Mouse (Mus musculus) lung, embryonic 16.5 days (tissue): Measurements from ENCODE around the gene Grpel1. TPM values are rescaled to one million over a fixed set of nuclear protein-coding genes. Genes with fewer than 3 reads are reported as not detected.

Source experiments
- ATAC-seq: fragments of 200-750 bp; cut with Nextera tagmentation; 2 replicates; pipeline ENCODE4 v1.8.0; 2017; ENCODE audit warnings: low read depth, mild to moderate bottlenecking, moderate library complexity
- H3K27ac ChIP-seq: fragments of 300-500 bp; sonication (generic); 2 replicates; pipeline ENCODE4 v1.5.1; 2014; ENCODE audit warnings: mild to moderate bottlenecking, control low read depth, low read length
- H3K27me3 ChIP-seq: fragments of 300-500 bp; sonication (generic); 2 replicates; pipeline ENCODE4 v1.6.1; 2014; ENCODE audit warnings: low read depth, low read length, mixed read lengths; ENCODE audit not compliant: control insufficient read depth, insufficient read depth
- H3K36me3 ChIP-seq: fragments of 300-500 bp; sonication (generic); 2 replicates; pipeline ENCODE4 v1.6.1; 2014; ENCODE audit warnings: low read length; ENCODE audit not compliant: control insufficient read depth, insufficient read depth
- H3K4me1 ChIP-seq: fragments of 300-500 bp; sonication (generic); replicated peaks from 2 replicates; pipeline ENCODE4 v1.6.1; 2014; ENCODE audit warnings: low read length, mixed read lengths; ENCODE audit not compliant: control insufficient read depth, insufficient read depth
- H3K4me2 ChIP-seq: fragments of 300-500 bp; sonication (generic); 2 replicates; pipeline ENCODE4 v1.6.1; 2014; ENCODE audit warnings: low read depth, low read length, control low read depth
- H3K4me3 ChIP-seq: fragments of 300-500 bp; sonication (generic); 2 replicates; pipeline ENCODE4 v1.5.1; 2014; ENCODE audit warnings: mild to moderate bottlenecking, low read length, control low read depth
- H3K9ac ChIP-seq: fragments of 300-500 bp; sonication (generic); 2 replicates; pipeline ENCODE4 v1.6.1; 2014; ENCODE audit warnings: low read length, control low read depth
- H3K9me3 ChIP-seq: fragments of 300-500 bp; sonication (generic); 2 replicates; pipeline ENCODE4 v1.6.1; 2016; ENCODE audit warnings: low read length; ENCODE audit not compliant: control insufficient read depth
- WGBS: fragments of 180-500 bp; shearing (Covaris S2); extraction: QIAGEN DNeasy Blood & Tissue Kit; methylation state at CpG from one replicate; pipeline ENCODE4 v1.1.7; 2014; 5-methylcytosine and 5-hydroxymethylcytosine counted together
- polyA plus RNA-seq: library from polyadenylated mRNA; unstranded; fragments of >200 nt; fragmentation: Nextera tagmentation; extraction: Ambion mirVana; gene quantifications from 2 replicates; pipeline ENCODE4 v1.2.1, GENCODE M21; 2015

The Grpel1 gene
- polyA plus RNA-seq, 1 experiment from 2014 or later, result 47.5 TPM

DNA sequence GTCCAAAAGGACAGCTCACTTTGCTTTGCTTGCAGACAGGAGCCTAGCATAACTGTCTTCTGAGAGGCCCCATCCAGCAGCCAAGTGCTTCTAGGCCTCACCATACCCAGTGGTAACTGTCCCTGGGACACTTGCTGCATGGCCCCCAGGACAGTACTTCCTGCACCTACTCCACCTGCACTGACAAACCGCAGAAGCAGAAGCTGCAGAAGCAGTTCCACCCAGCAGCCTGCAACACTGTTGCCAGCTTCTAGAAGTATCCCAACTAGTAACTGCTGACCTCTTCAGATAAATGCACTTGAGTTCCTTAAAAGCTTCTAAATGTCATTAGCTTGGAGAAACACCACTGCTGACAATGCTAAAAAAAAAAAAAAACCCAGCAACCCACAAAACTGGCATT is 50.3 kb downstream of the Grpel1 start:
- Histone ChIP-seq H3K27ac (no peak overlapping the region), H3K4me1 (no peaks in the 10 kb centered on the region), H3K9me3 (no peaks in the 10 kb centered on the region), H3K36me3 (peaks cover 13% of the 10 kb centered on the region), H3K4me2 (no peak overlapping the region), H3K27me3 (no peaks in the 10 kb centered on the region), H3K4me3 (no peak overlapping the region), H3K9ac (no peak overlapping the region)
- no peak for ATAC-seq
- WGBS, result 93% methylated on average over 1 of the region's 1 CpGs

DNA sequence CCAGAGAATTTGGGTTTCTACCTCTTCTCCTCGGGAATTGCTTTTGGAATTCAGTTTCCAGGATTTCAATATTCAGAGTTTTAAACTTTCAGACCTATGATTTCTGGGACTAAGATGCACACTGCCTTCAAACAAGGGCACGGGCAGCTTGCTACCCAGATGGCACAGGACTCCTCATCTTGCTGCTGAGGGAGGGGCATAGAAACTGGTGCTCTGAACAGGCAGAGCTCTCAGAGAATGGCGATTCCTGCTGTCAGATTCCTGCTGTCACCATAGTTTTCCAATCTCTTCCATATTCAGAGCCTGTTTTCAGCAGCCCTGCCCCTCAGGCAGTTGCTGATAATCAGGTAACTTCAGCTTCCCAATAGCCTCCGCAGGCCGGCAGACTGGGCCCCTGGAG is 50.8 kb downstream of the Grpel1 start:
- Histone ChIP-seq H3K4me2 (no peak overlapping the region), H3K27ac (no peak overlapping the region), H3K9me3 (no peaks in the 10 kb centered on the region), H3K4me1 (no peaks in the 10 kb centered on the region), H3K9ac (no peak overlapping the region), H3K4me3 (no peak overlapping the region), H3K36me3 (peaks cover 16% of the 10 kb centered on the region), H3K27me3 (no peaks in the 10 kb centered on the region)
- ATAC-seq, result no peak
- WGBS, result 81% methylated on average over 5 of the region's 5 CpGs

DNA sequence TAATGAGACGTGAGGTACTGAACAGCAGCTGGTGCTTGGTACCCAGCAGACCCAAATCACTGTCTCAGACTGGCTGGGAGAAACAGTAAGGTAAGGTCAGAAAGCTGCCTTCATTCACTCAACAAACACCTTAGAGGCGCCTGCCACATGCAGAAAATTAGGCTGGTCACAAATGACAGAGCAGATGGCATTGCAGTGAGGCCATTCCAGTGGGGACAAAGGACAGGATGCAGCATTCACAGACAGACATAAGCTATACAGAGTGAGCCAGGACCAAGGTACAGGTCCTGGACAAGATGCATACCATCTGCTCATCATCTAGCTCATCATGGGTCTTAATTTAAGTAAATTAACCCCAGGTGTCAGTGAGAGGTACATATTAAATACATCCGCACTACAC is 52.8 kb downstream of the Grpel1 start:
- Histone ChIP-seq H3K4me1 (no peaks in the 10 kb centered on the region), H3K9ac (no peak overlapping the region), H3K27me3 (no peaks in the 10 kb centered on the region), H3K27ac (no peak overlapping the region), H3K9me3 (no peaks in the 10 kb centered on the region), H3K4me3 (no peak overlapping the region), H3K36me3 (peaks cover 17% of the 10 kb centered on the region), H3K4me2 (no peak overlapping the region)
- no peak for ATAC-seq
- WGBS, result 85% methylated on average over 3 of the region's 3 CpGs

DNA sequence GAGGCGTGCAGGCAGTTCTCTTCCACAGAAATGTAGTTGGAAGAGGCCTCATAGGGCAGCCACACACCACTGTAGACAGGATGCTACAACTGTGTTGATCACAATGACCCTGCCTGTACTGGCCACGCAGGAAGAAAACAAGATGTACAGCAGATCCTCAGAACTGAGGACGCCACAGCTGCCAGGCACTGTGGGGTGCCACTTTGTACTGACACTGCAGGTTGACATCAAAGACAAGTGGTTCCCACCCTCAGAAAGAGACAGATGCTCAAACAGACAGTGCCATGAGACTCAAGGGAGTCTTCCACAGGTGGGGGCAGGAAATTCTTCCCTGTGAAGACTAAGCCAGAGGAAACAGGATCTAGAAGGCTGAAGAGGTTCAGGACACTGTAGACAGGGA is 55.0 kb downstream of the Grpel1 start:
- H3K4me2 ChIP-seq, result no peak overlapping the region
- ATAC-seq, result no peak
- no peak overlapping the region for H3K27ac ChIP-seq
- H3K4me1 ChIP-seq, result no peaks in the 10 kb centered on the region; the same call in 1 of the 2 replicates
- H3K27me3 ChIP-seq, result no peaks in the 10 kb centered on the region
- no peak overlapping the region for H3K9ac ChIP-seq
- H3K4me3 ChIP-seq, result no peak overlapping the region
- 79% methylated on average over 3 of the region's 3 CpGs for WGBS
- no peaks in the 10 kb centered on the region for H3K9me3 ChIP-seq
- H3K36me3 ChIP-seq, result peaks cover 17% of the 10 kb centered on the region

DNA sequence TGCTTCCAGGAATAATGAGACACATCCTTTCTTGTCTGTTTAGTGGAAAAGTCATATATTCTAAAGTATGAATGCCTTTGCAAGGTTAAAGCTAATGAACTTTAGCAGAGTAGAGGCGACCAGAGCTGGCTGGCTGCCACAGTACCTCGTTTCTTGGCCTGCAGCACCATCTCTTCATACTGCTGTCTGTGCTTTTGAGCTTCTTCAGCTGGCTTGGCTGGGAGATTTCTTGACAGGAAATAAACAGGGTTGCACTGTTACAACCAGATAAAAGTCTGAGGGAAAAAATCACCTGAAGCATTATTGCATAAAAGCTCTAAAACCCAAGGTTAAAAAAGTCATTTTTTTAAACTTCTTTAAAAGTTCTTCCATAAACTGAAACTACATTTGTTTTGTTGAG is 58.0 kb downstream of the Grpel1 start:
- no peak overlapping the region for H3K27ac ChIP-seq
- 45% methylated on average over 2 of the region's 2 CpGs for WGBS
- no peaks in the 10 kb centered on the region for H3K9me3 ChIP-seq
- H3K4me1 ChIP-seq, result no peaks in the 10 kb centered on the region; the same call in 1 of the 2 replicates
- H3K4me2 ChIP-seq, result no peak overlapping the region
- H3K4me3 ChIP-seq, result no peak overlapping the region
- H3K36me3 ChIP-seq, result peaks cover 12% of the 10 kb centered on the region
- ATAC-seq, result peak; percentile 36; the same call in 1 of the 2 replicates
- no peaks in the 10 kb centered on the region for H3K27me3 ChIP-seq
- H3K9ac ChIP-seq, result no peak overlapping the region

DNA sequence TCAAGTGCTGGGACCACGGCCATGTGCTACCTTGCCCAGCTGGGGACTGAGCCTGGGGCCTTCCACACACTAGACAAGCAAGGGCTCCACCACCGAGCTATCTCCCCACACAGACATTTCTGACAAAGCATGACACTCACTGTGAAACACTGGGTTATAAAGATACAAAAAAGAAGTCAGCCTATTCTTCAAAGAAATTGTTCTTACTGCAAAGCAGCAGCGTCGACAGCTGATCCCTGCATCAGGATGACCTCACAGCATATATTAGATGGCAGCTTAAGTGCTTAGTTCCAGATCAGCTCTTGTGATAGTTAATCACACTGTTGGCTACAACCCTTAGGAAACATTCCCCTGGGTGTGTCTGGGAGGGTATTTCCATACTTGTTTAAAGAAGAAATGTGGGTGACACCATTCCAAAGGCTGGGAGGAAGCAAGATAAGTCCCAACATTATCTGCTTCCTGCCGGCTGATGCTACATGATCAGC is 58.5 kb downstream of the Grpel1 start:
- H3K36me3 ChIP-seq, result peaks cover 12% of the 10 kb centered on the region
- H3K27me3 ChIP-seq, result no peaks in the 10 kb centered on the region

More for the DNA sequence above, 58.5 kb downstream of the Grpel1 start:
- Histone ChIP-seq H3K4me1 (no peaks in the 10 kb centered on the region; the same call in 1 of the 2 replicates), H3K9ac (no peak overlapping the region), H3K4me2 (no peak overlapping the region), H3K4me3 (no peak overlapping the region), H3K27ac (no peak overlapping the region), H3K9me3 (no peaks in the 10 kb centered on the region)
- ATAC-seq, result no peak
- WGBS, result 69% methylated on average over 5 of the region's 5 CpGs

Other genes starting within 250 kb of the Grpel1 start
- gene Sorcs2, start 66.9 kb upstream of the Grpel1 start, polyA plus RNA-seq, result 20.6 and 21.8 TPM in 2 replicates
- 1.6 and 1.8 TPM in 2 replicates for gene Tada2b, start 19.3 kb downstream of the Grpel1 start, polyA plus RNA-seq
- gene Ccdc96, start 19.6 kb downstream of the Grpel1 start, polyA plus RNA-seq, result 2.1 and 2.6 TPM in 2 replicates
- gene Tbc1d14, start 128.3 kb downstream of the Grpel1 start, polyA plus RNA-seq, result 25.2 and 25.9 TPM in 2 replicates
- gene D5Ertd579e, start 231.0 kb downstream of the Grpel1 start, polyA plus RNA-seq, result 14.0 and 14.9 TPM in 2 replicates